Mouse (Mus musculus) CH12.LX (cell line): Measurements from ENCODE around the gene Card9.

Experiments used
- CTCF ChIP-seq, 2 experiments: IDR thresholded peaks in 1 of 2; conservative IDR thresholded peaks in 1 of 2; 2 replicates each; pipeline ENCODE4 v1.5.1; 2011 to 2012; ENCODE audit warnings: low read depth in 2 of 2, low read length in 2 of 2, improper control_type of control experiment in 1 of 2, inconsistent platforms in 1 of 2, mild to moderate bottlenecking in 1 of 2, moderate library complexity in 1 of 2
- EP300 ChIP-seq: IDR thresholded peaks from 2 replicates; pipeline ENCODE4 v1.6.1; 2011; ENCODE audit warnings: low read length, improper control_type of control experiment
- ETS1 ChIP-seq: conservative IDR thresholded peaks from 2 replicates; pipeline ENCODE4 v1.6.1; 2012; ENCODE audit warnings: low read depth, mild to moderate bottlenecking, inconsistent platforms, low read length, improper control_type of control experiment, moderate library complexity
- HCFC1 ChIP-seq: IDR thresholded peaks from 2 replicates; pipeline ENCODE4 v1.6.1; 2012; ENCODE audit warnings: low read depth, mild to moderate bottlenecking, inconsistent platforms, low read length, improper control_type of control experiment
- MAFK ChIP-seq: IDR thresholded peaks from 2 replicates; pipeline ENCODE4 v1.6.1; 2011; ENCODE audit warnings: low read length, improper control_type of control experiment; ENCODE audit not compliant: insufficient replicate concordance
- MAX ChIP-seq: IDR thresholded peaks from 2 replicates; pipeline ENCODE4 v1.6.1; 2011; ENCODE audit warnings: low read length, improper control_type of control experiment
- MEF2A ChIP-seq: IDR thresholded peaks from 2 replicates; pipeline ENCODE4 v1.6.1; 2014; ENCODE audit warnings: low read depth, mild to moderate bottlenecking, inconsistent platforms, low read length, improper control_type of control experiment, borderline replicate concordance
- NELFE ChIP-seq: IDR thresholded peaks from 2 replicates; pipeline ENCODE4 v1.6.1; 2011; ENCODE audit warnings: low read depth, low read length, improper control_type of control experiment
- POLR2A ChIP-seq: IDR thresholded peaks from 2 replicates; pipeline ENCODE4 v1.6.1; 2011; ENCODE audit warnings: low read depth, mild to moderate bottlenecking, improper control_type of control experiment, low read length
- RAD21 ChIP-seq: IDR thresholded peaks from 2 replicates; pipeline ENCODE4 v1.6.1; 2011; ENCODE audit warnings: low read depth, mild to moderate bottlenecking, low read length, improper control_type of control experiment, moderate library complexity
- UBTF ChIP-seq: IDR thresholded peaks from 2 replicates; pipeline ENCODE4 v1.6.1; 2012; ENCODE audit warnings: low read depth, mild to moderate bottlenecking, inconsistent platforms, low read length, improper control_type of control experiment, moderate library complexity
- USF1 ChIP-seq: IDR thresholded peaks from 2 replicates; pipeline ENCODE4 v1.6.1; 2014; ENCODE audit warnings: low read depth, mild to moderate bottlenecking, inconsistent platforms, low read length, improper control_type of control experiment
- ZC3H11A ChIP-seq: IDR thresholded peaks from 2 replicates; pipeline ENCODE4 v1.6.1; 2012; ENCODE audit warnings: low read depth, mild to moderate bottlenecking, inconsistent platforms, low read length, improper control_type of control experiment
- ZNF384 ChIP-seq: IDR thresholded peaks from 2 replicates; pipeline ENCODE4 v1.6.1; 2012; ENCODE audit warnings: low read depth, low read length, improper control_type of control experiment, inconsistent platforms

GRCm38 (mm10) chr2:26390954-26391353 lies 30.2 kb upstream of the Card9 start:
- TF ChIP-seq CTCF (conservative IDR thresholded peaks at IDR 0.05 in 1 of 2, IDR thresholded peaks at IDR 0.05 in 1 of 2; ENCODE audit: low read depth in 2 of 2, low read length in 2 of 2) (no peak), ETS1 (no peak), MAFK (no peak), MEF2A (no peak), POLR2A (no peak), USF1 (no peak), NELFE (no peak), HCFC1 (no peak), ZNF384 (no peak), EP300 (no peak), ZC3H11A (no peak), UBTF (no peak), MAX (no peak), RAD21 (no peak)
